Mouse (Mus musculus) myocyte (in vitro differentiated cells): ENCODE measurements around the gene Smagp.

Source experiments
- POLR2A ChIP-seq: IDR thresholded peaks from one replicate; pipeline ENCODE4 v1.6.1; 2011; ENCODE audit warnings: low read depth, mild to moderate bottlenecking, control low read depth, moderate library complexity; ENCODE audit not compliant: insufficient read length
- USF1 ChIP-seq: IDR thresholded peaks from one replicate; pipeline ENCODE4 v1.6.1; 2011; ENCODE audit warnings: low read depth, mild to moderate bottlenecking, control low read depth, moderate library complexity

DNA sequence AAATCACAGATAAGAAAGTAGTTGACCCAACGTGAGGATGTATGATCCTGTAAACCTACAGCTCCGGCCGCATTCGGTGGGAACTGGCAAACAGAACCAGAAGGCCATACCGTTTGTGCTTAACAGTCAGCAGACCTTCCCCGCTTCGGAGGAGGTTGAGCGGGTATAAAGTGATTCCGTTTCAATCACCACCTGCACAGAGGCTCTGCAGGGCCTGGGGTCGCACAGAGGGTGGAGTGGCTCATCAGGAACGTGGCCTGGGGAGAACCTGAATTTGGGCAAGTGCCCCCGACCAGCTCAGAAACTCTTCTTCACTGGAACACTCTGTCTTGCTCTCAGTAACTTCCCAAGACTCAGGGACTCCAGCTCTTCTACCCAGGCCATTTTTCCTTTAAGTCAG, 30.1 kb upstream of the Smagp start:
- TF ChIP-seq POLR2A (no peak), USF1 (no peak)
